Comparison of ENCODE assay signal across 22 mouse cellular contexts in the genomic region with DNA sequence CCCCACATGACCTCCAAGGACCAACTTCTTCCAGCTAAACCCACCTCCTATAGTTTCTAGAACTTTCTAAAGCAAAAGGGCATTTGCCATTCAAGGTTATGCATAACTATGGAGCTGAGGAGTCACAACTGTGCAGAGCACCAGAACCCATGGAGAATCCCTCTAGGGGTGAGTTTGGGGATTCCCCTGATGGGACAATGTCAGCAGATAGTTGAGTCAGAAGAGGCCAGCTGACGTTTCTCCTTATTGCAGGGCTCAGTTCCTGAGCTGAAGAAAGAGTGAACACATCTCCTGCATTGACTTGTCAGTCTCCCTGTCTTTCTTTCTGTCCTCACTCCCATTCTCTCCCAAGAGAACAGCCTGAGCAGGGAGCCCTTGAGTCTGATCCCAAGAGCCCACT. TPM values are rescaled to one million over a fixed set of nuclear protein-coding genes. Genes with fewer than 3 reads are reported as not detected.
A peak's percentile ranks its signal among the peaks of the same experiment; 100 is the strongest.
DNase-seq lines count a peak whose midpoint lies in the region; ATAC-seq and TF ChIP-seq lines count a peak whose summit lies in the region.
"Had no signal": no experiment of that assay in that cellular context is flagged by ENCODE, and none has a peak within 500 bp of the region (broad histone marks: within the 10 kb centered on the region; RNA-seq: fewer than 3 reads in every experiment).

No protein-coding gene starts in this region.

- H3K27ac ChIP-seq in heart, adult 2 months, result no peak overlapping the region
- H3K27ac ChIP-seq in midbrain, embryonic 15.5 days, result no peak overlapping the region
- H3K27ac ChIP-seq: embryonic facial prominence, embryonic 10.5 days; forebrain, embryonic 13.5 days; heart, embryonic 13.5 days; hindbrain, embryonic 15.5 days had no signal

- no peaks in the 10 kb centered on the region for H3K36me3 ChIP-seq in heart, adult 2 months (ENCODE audit: control insufficient read depth, insufficient read depth, low read length)
- peaks cover 33% of the 10 kb centered on the region for H3K36me3 ChIP-seq in midbrain, embryonic 15.5 days (replicated peaks)

- no peaks in the 10 kb centered on the region for H3K27me3 ChIP-seq in heart, adult 2 months (ENCODE audit: control insufficient read depth, insufficient read depth, low read length)
- no peaks in the 10 kb centered on the region for H3K27me3 ChIP-seq in midbrain, embryonic 15.5 days (replicated peaks)
- H3K27me3 ChIP-seq: forebrain, embryonic 13.5 days; heart, embryonic 13.5 days; hindbrain, embryonic 15.5 days had no signal

- no peaks in the 10 kb centered on the region for H3K4me1 ChIP-seq in heart, adult 2 months (ENCODE audit: control insufficient read depth, insufficient read depth, low read length)
- no peaks in the 10 kb centered on the region for H3K4me1 ChIP-seq in midbrain, embryonic 15.5 days
- H3K4me1 ChIP-seq: forebrain, embryonic 13.5 days; heart, embryonic 13.5 days; hindbrain, embryonic 15.5 days had no signal

- 36% methylated on average over 1 of the region's 1 CpGs for WGBS in heart, adult 2 months
- WGBS in midbrain, embryonic 15.5 days, result 74% methylated on average over 1 of the region's 1 CpGs

- H3K9ac ChIP-seq in heart, adult 2 months (ENCODE audit: low read depth, low read length), result no peak overlapping the region
- no peak overlapping the region for H3K9ac ChIP-seq in midbrain, embryonic 15.5 days
- H3K9ac ChIP-seq: forebrain, embryonic 13.5 days; forebrain, postnatal 0 days; heart, embryonic 13.5 days; hindbrain, embryonic 15.5 days had no signal

- TF ChIP-seq CTCF in heart, adult 2 months (IDR thresholded peaks at IDR 0.05), result no peak

- no peak overlapping the region for H3K4me2 ChIP-seq in midbrain, embryonic 15.5 days
- H3K4me2 ChIP-seq: forebrain, embryonic 13.5 days; heart, embryonic 13.5 days; hindbrain, embryonic 15.5 days had no signal

- H3K79me2 ChIP-seq in heart, adult 2 months (replicated peaks; ENCODE audit: control insufficient read depth, insufficient read depth, low read length), result no peaks in the 10 kb centered on the region

- H3K4me3 ChIP-seq in heart, adult 2 months, result no peak overlapping the region
- H3K4me3 ChIP-seq in midbrain, embryonic 15.5 days, result no peak overlapping the region
- H3K4me3 ChIP-seq: embryonic facial prominence, embryonic 10.5 days; forebrain, embryonic 13.5 days; heart, embryonic 13.5 days; hindbrain, embryonic 15.5 days had no signal

- intact Hi-C loops in heart, adult 2 months (cut with DNase I), result no loop called here

- DNase-seq in 416B (ENCODE audit: low read depth), result peak; percentile 27
- peak; percentile 18 for DNase-seq in NIH3T3 (ENCODE audit: low read depth)
- peak; percentile 53 for DNase-seq in induced T-regulatory cell, adult 2 months (ENCODE audit: low read depth)
- no peak for DNase-seq in urinary bladder, postnatal 4 days (ENCODE audit: low spot score in 2 of 2)
- DNase-seq in heart, adult 2 months, result no peak
- DNase-seq: adrenal gland, adult 8-10 months; adrenal gland, postnatal 36 days; B cell, adult 2 months; cerebellum, adult 18-20 months; cerebellum, adult 9-11 months; cerebellum, postnatal 36 days; forebrain, postnatal 0 days; gastrocnemius, postnatal 14 days; heart, postnatal 36 days had no signal

- no peaks in the 10 kb centered on the region for H3K9me3 ChIP-seq in midbrain, embryonic 15.5 days
- H3K9me3 ChIP-seq: embryonic facial prominence, embryonic 10.5 days; forebrain, embryonic 13.5 days; heart, embryonic 13.5 days; hindbrain, embryonic 15.5 days had no signal

- TF ChIP-seq EP300 in heart, adult 2 months (IDR thresholded peaks at IDR 0.05; ENCODE audit: insufficient read depth, low read depth, low read length), result no peak

- ATAC-seq in midbrain, embryonic 15.5 days (replicated peaks), result no peak
- ATAC-seq: CD4-positive, CD25-positive, alpha-beta regulatory T cell, adult 4 months; forebrain, embryonic 13.5 days; forebrain, postnatal 0 days; inflammation-experienced regulatory T-cells, adult 6 months had no signal

- no peak for TF ChIP-seq POLR2A in heart, adult 2 months (IDR thresholded peaks at IDR 0.05; ENCODE audit: insufficient read depth, low read depth, low read length)

RNA-seq across cellular contexts. Expression of a gene that starts 14.8 kb away (rescaled TPM):
- total RNA-seq in heart, adult 2 months (2021), result 1 to 10 TPM; 2.9 to 4.5 TPM
- polyA plus RNA-seq in heart, adult 2 months (2012; rRNA removed), result 3.4 and 4.0 TPM in 2 replicates
- polyA plus RNA-seq in midbrain, embryonic 15.5 days (2015; fragmentation: Nextera tagmentation; extraction: Ambion mirVana), result 5.3 and 7.3 TPM in 2 replicates

RNA-seq across cellular contexts. Expression of a gene that starts 15.8 kb away (rescaled TPM):
- 10 to 100 TPM; 12.4 to 12.5 TPM for total RNA-seq in heart, adult 2 months (2021)
- 22.9 and 30.8 TPM in 2 replicates for polyA plus RNA-seq in heart, adult 2 months (2012; rRNA removed)
- polyA plus RNA-seq in midbrain, embryonic 15.5 days (2015; fragmentation: Nextera tagmentation; extraction: Ambion mirVana), result 53.4 and 55.0 TPM in 2 replicates

RNA-seq across cellular contexts. Expression of a gene that starts 39.7 kb away (rescaled TPM):
- 10 to 100 TPM; 31.5 to 35.9 TPM for total RNA-seq in heart, adult 2 months (2021)
- 31.2 and 33.0 TPM in 2 replicates for polyA plus RNA-seq in heart, adult 2 months (2012; rRNA removed)
- polyA plus RNA-seq in midbrain, embryonic 15.5 days (2015; fragmentation: Nextera tagmentation; extraction: Ambion mirVana), result 1.8 TPM in 2 replicates

RNA-seq across cellular contexts. Expression of a gene that starts 50.8 kb away (rescaled TPM):
- 1 to 10 TPM in 1 of 2 experiments, under 1 TPM in 1; 0.99 to 1.0 TPM for total RNA-seq in heart, adult 2 months (2021)
- polyA plus RNA-seq in heart, adult 2 months (2012; rRNA removed), result 1.3 and 1.6 TPM in 2 replicates
- polyA plus RNA-seq in midbrain, embryonic 15.5 days (2015; fragmentation: Nextera tagmentation; extraction: Ambion mirVana), result 6.0 and 6.4 TPM in 2 replicates
- total RNA-seq: granulocyte monocyte progenitor cell, adult 5-6 weeks had no signal
- polyA plus RNA-seq: CD4-positive, CD25-positive, alpha-beta regulatory T cell, adult 4 months; inflammation-experienced regulatory T-cells, adult 6 months had no signal

Comparison
In these comparisons a context has a peak if more than half of its experiments do, and no peak if none do; other contexts are left out.
1. DNase-seq: peak in 416B (single experiment), NIH3T3 (single experiment) and induced T-regulatory cell, adult 2 months (single experiment); none in urinary bladder, postnatal 4 days (0 of 2) and heart, adult 2 months (0 of 2).
2. RNA of a gene that starts 39.7 kb away (polyA plus RNA-seq): 31.2 to 33.0 TPM in heart, adult 2 months; 1.8 TPM in midbrain, embryonic 15.5 days; every median in the first group is over 10 times any median in the second.